15 mouse cellular contexts compared by ENCODE assay signal in genomic region chr11:76917230-76917548, GRCm38 (mm10). TPM values are rescaled to one million over a fixed set of nuclear protein-coding genes. Genes with fewer than 3 reads are reported as not detected.
A peak's percentile ranks its signal among the peaks of the same experiment; 100 is the strongest.
DNase-seq lines count a peak whose midpoint lies in the region; ATAC-seq lines count a peak whose summit lies in the region.
"Had no signal": no experiment of that assay in that cellular context is flagged by ENCODE, and none has a peak within 500 bp of the region (broad histone marks: within the 10 kb centered on the region; RNA-seq: fewer than 3 reads in every experiment).

No protein-coding gene starts in this region.

- DNase-seq in kidney, adult 11 months: no peak
- peak; percentile 22 for DNase-seq in R1 (ENCODE audit: low read depth, low spot score)
- peak; percentile 27 for DNase-seq in mesoderm, embryonic 11.5 days (ENCODE audit: low read depth, low spot score)
- DNase-seq in right cerebral cortex, postnatal 36 days (ENCODE audit: low spot score in 2 of 2): no peak
- DNase-seq: adrenal gland, adult 8-10 months; cerebellum, adult 8-10 months; forebrain, postnatal 0 days; heart, postnatal 14 days; layer of hippocampus, adult 9-11 months had no signal

- 35% methylated on average over 3 of the region's 3 CpGs for WGBS in kidney, embryonic 15.5 days
- 42% methylated on average over 3 of the region's 3 CpGs for WGBS in embryonic facial prominence, embryonic 12.5 days

- peak overlapping the region; percentile 58 for H3K27ac ChIP-seq in kidney, embryonic 15.5 days
- no peak overlapping the region for H3K27ac ChIP-seq in embryonic facial prominence, embryonic 12.5 days

- H3K9ac ChIP-seq in kidney, embryonic 15.5 days: no peak overlapping the region
- no peak overlapping the region for H3K9ac ChIP-seq in embryonic facial prominence, embryonic 12.5 days
- H3K9ac ChIP-seq: forebrain, postnatal 0 days had no signal

- H3K9me3 ChIP-seq in kidney, embryonic 15.5 days (replicated peaks): no peaks in the 10 kb centered on the region
- H3K9me3 ChIP-seq in embryonic facial prominence, embryonic 12.5 days: no peaks in the 10 kb centered on the region

- 0 out of 2 replicates have a peak, but pooled peaks have one; percentile 50 for ATAC-seq in kidney, embryonic 15.5 days (replicated peaks; ENCODE audit: low FRiP score)
- ATAC-seq in embryonic facial prominence, embryonic 12.5 days (ENCODE audit: insufficient number of reproducible peaks, insufficient read depth, low FRiP score, low TSS enrichment): no peak
- ATAC-seq in monocyte, adult 5-6 weeks (replicated peaks; ENCODE audit: insufficient number of reproducible peaks, low FRiP score, low TSS enrichment, poor library complexity, severe bottlenecking): no peak
- ATAC-seq: forebrain, postnatal 0 days had no signal

- H3K27me3 ChIP-seq in kidney, embryonic 15.5 days: no peaks in the 10 kb centered on the region
- H3K27me3 ChIP-seq in embryonic facial prominence, embryonic 12.5 days: no peaks in the 10 kb centered on the region

- H3K4me1 ChIP-seq in kidney, embryonic 15.5 days: peaks cover 37% of the 10 kb centered on the region
- H3K4me1 ChIP-seq in embryonic facial prominence, embryonic 12.5 days: peaks cover 20% of the 10 kb centered on the region

- no peaks in the 10 kb centered on the region for H3K36me3 ChIP-seq in kidney, embryonic 15.5 days
- H3K36me3 ChIP-seq in embryonic facial prominence, embryonic 12.5 days: no peaks in the 10 kb centered on the region

- H3K4me3 ChIP-seq in kidney, embryonic 15.5 days (replicated peaks): peak overlapping the region; percentile 20; the same call in 1 of the 2 replicates
- no peak overlapping the region for H3K4me3 ChIP-seq in embryonic facial prominence, embryonic 12.5 days

- H3K4me2 ChIP-seq in kidney, embryonic 15.5 days: peak overlapping the region; percentile 48
- H3K4me2 ChIP-seq in embryonic facial prominence, embryonic 12.5 days (replicated peaks): peak overlapping the region; percentile 28

RNA-seq across cellular contexts. Expression of gene Blmh, which starts 7.4 kb away (rescaled TPM):
- polyA plus RNA-seq in kidney, embryonic 15.5 days (2015; fragmentation: Nextera tagmentation; extraction: Ambion mirVana): 175 and 176 TPM in 2 replicates
- 186 and 195 TPM in 2 replicates for polyA plus RNA-seq in embryonic facial prominence, embryonic 12.5 days (2016; fragmentation: Nextera tagmentation; extraction: Ambion mirVana)
- total RNA-seq in monocyte, adult 5-6 weeks (2017): 87.2 to 135 TPM (median 98.4 TPM) in 3 replicates

RNA-seq across cellular contexts. Expression of gene Tmigd1, which starts 15.2 kb away (rescaled TPM):
- polyA plus RNA-seq in kidney, embryonic 15.5 days (2015; fragmentation: Nextera tagmentation; extraction: Ambion mirVana): 1.7 and 2.8 TPM in 2 replicates
- polyA plus RNA-seq in embryonic facial prominence, embryonic 12.5 days (2016; fragmentation: Nextera tagmentation; extraction: Ambion mirVana): not detected in 2 replicates
- total RNA-seq in monocyte, adult 5-6 weeks (2017): 0.76 TPM in 1 of 3 replicates, not detected in the others
- total RNA-seq: forebrain, postnatal 0 days; neutrophil, adult 5-6 weeks had no signal
- polyA plus RNA-seq: forebrain, postnatal 0 days; liver, embryonic 16.5 days; spleen, adult 2 months had no signal

Comparison
In these comparisons a context has a peak if more than half of its experiments do, and no peak if none do; other contexts are left out.
1. DNase-seq: peak in R1 (single experiment) and mesoderm, embryonic 11.5 days (single experiment); none in kidney, adult 11 months (single experiment) and right cerebral cortex, postnatal 36 days (0 of 2).